Mouse (Mus musculus): ENCODE data around the gene Pde9a. TPM values are rescaled to one million over a fixed set of nuclear protein-coding genes. Genes with fewer than 3 reads are reported as not detected.

The Pde9a gene
- polyA plus RNA-seq (2014; fragmentation: Illumina TruSeq; extraction: RNeasy Lipid Tissue Mini Kit (QIAGEN cat#74804); ENCODE audit: low read depth, low replicate concordance), result 52.2 TPM

GRCm38 (mm10) chr17:31385671-31386665 is at the start of gene Pde9a:
TSS of gene Pde9a (plus strand) at chr17:31386210.

GRCm38 (mm10) chr17:31519946-31520838 is 134.2 kb downstream of the Pde9a start, which contains the start of the genes Wdr4 and Ndufv3:
TSS of gene Wdr4 (minus strand) at chr17:31519980.
TSS of gene Ndufv3 (plus strand) at chr17:31520115.

Other genes starting within 250 kb of the Pde9a start
- gene Tff2, start 241.9 kb upstream of the Pde9a start, polyA plus RNA-seq (2014; fragmentation: Illumina TruSeq; extraction: RNeasy Lipid Tissue Mini Kit (QIAGEN cat#74804); ENCODE audit: low read depth, low replicate concordance), result not detected
- gene Tff1, start 220.9 kb upstream of the Pde9a start, polyA plus RNA-seq (2014; fragmentation: Illumina TruSeq; extraction: RNeasy Lipid Tissue Mini Kit (QIAGEN cat#74804); ENCODE audit: low read depth, low replicate concordance), result not detected
- gene Tmprss3, start 187.2 kb upstream of the Pde9a start, polyA plus RNA-seq (2014; fragmentation: Illumina TruSeq; extraction: RNeasy Lipid Tissue Mini Kit (QIAGEN cat#74804); ENCODE audit: low read depth, low replicate concordance), result not detected
- gene Ubash3a, start 178.3 kb upstream of the Pde9a start, polyA plus RNA-seq (2014; fragmentation: Illumina TruSeq; extraction: RNeasy Lipid Tissue Mini Kit (QIAGEN cat#74804); ENCODE audit: low read depth, low replicate concordance), result not detected
- 1.3 TPM for gene Rsph1, start 108.8 kb upstream of the Pde9a start, polyA plus RNA-seq (2014; fragmentation: Illumina TruSeq; extraction: RNeasy Lipid Tissue Mini Kit (QIAGEN cat#74804); ENCODE audit: low read depth, low replicate concordance)
- 13.0 TPM for gene Slc37a1, start 99.4 kb upstream of the Pde9a start, polyA plus RNA-seq (2014; fragmentation: Illumina TruSeq; extraction: RNeasy Lipid Tissue Mini Kit (QIAGEN cat#74804); ENCODE audit: low read depth, low replicate concordance)
- 3.8 TPM for gene Wdr4, start 133.8 kb downstream of the Pde9a start, polyA plus RNA-seq (2014; fragmentation: Illumina TruSeq; extraction: RNeasy Lipid Tissue Mini Kit (QIAGEN cat#74804); ENCODE audit: low read depth, low replicate concordance)
- 44.7 TPM for gene Ndufv3, start 133.9 kb downstream of the Pde9a start, polyA plus RNA-seq (2014; fragmentation: Illumina TruSeq; extraction: RNeasy Lipid Tissue Mini Kit (QIAGEN cat#74804); ENCODE audit: low read depth, low replicate concordance)
- gene Pknox1, start 178.5 kb downstream of the Pde9a start, polyA plus RNA-seq (2014; fragmentation: Illumina TruSeq; extraction: RNeasy Lipid Tissue Mini Kit (QIAGEN cat#74804); ENCODE audit: low read depth, low replicate concordance), result 5.7 TPM

All from sigmoid colon, adult 10 weeks (tissue).